Mouse (Mus musculus) kidney, adult 9 months (tissue): ENCODE results near the gene Pgf.

ENCODE experiments used
- DNase-seq: peaks from one replicate; pipeline ENCODE4 v3.0.0; 2022

The Pgf gene

DNA sequence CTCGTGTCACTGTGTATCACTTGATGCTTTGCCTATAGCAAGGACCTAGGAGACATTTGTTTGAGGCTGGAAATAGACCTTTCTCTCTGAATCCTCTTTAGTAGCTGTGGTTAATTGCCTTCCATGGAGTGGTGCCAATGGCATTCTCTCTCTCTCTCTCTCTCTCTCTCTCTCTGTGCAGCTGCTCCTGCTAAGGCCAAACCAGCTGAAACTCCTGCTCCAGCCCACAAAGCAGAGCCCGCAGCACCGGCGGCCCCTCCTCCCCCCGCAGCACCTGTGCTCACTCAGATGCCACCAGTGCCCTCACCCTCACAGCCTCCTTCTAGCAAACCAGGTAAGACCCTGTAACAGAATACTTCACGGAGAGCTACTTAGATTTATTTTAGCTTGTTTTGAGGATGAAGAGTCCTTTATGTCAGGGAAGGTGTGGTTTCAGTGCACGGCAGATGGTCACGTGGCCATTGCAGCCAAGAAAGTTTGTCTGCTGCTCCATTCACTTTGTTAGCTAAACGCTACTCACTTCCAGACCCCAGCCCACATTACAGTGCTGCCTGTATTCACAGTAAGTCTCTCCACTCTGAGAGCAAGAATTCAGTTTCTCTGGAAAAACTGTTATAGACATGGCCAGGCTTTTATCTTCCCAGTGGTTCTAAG lies 55.7 kb downstream of the Pgf start:
- no peak for DNase-seq
